Mouse (Mus musculus) erythroblast, adult 5-6 weeks (primary cell): Measurements from ENCODE around the gene Ubl4a. TPM values are rescaled to one million over a fixed set of nuclear protein-coding genes. Genes with fewer than 3 reads are reported as not detected.

Experiments used
- total RNA-seq, 2 experiments: library from RNA; stranded (forward) in 1 of 2; stranded (reverse) in 1 of 2; fragments of 150-400 nt in 1 of 2; fragments of 200-764, 138-1000 nt in 1 of 2; gene quantifications; 2 replicates each; pipeline versions ENCODE4 v1.2.3 to v1.2.4; 2015 to 2017; ENCODE audit warnings: low replicate concordance in 2 of 2

The Ubl4a gene
- total RNA-seq, 2 experiments from 2014 or later: 3.4 to 4.0 TPM

Other genes with a start within 250 kb of the Ubl4a start
- not detected in 2 replicates for gene Opn1mw, start 245.8 kb downstream of the Ubl4a start, total RNA-seq (2015; ENCODE audit: low replicate concordance)
- not detected in 2 replicates for gene Opn1mw, start 245.8 kb downstream of the Ubl4a start, total RNA-seq (2017; ENCODE audit: low replicate concordance)
- gene Mecp2, start 237.9 kb downstream of the Ubl4a start, total RNA-seq (2015; ENCODE audit: low replicate concordance): 8.5 and 9.4 TPM in 2 replicates
- 7.2 and 11.4 TPM in 2 replicates for gene Mecp2, start 237.9 kb downstream of the Ubl4a start, total RNA-seq (2017; ENCODE audit: low replicate concordance)
- gene Tex28, start 205.4 kb downstream of the Ubl4a start, total RNA-seq (2015; ENCODE audit: low replicate concordance): not detected in 2 replicates
- gene Tex28, start 205.4 kb downstream of the Ubl4a start, total RNA-seq (2017; ENCODE audit: low replicate concordance): not detected in 2 replicates
- not detected in 2 replicates for gene Tktl1, start 196.0 kb downstream of the Ubl4a start, total RNA-seq (2015; ENCODE audit: low replicate concordance)
- gene Tktl1, start 196.0 kb downstream of the Ubl4a start, total RNA-seq (2017; ENCODE audit: low replicate concordance): not detected in 2 replicates
- 103 and 133 TPM in 2 replicates for gene Flna, start 123.4 kb downstream of the Ubl4a start, total RNA-seq (2015; ENCODE audit: low replicate concordance)
- gene Flna, start 123.4 kb downstream of the Ubl4a start, total RNA-seq (2017; ENCODE audit: low replicate concordance): 189 and 215 TPM in 2 replicates
- 26.3 and 29.0 TPM in 2 replicates for gene Emd, start 118.5 kb downstream of the Ubl4a start, total RNA-seq (2015; ENCODE audit: low replicate concordance)
- gene Emd, start 118.5 kb downstream of the Ubl4a start, total RNA-seq (2017; ENCODE audit: low replicate concordance): 5.7 and 25.5 TPM in 2 replicates
- 743 and 770 TPM in 2 replicates for gene Rpl10, start 102.4 kb downstream of the Ubl4a start, total RNA-seq (2015; ENCODE audit: low replicate concordance)
- gene Rpl10, start 102.4 kb downstream of the Ubl4a start, total RNA-seq (2017; ENCODE audit: low replicate concordance): 310 and 397 TPM in 2 replicates
- gene Taz, start 91.3 kb downstream of the Ubl4a start, total RNA-seq (2015; ENCODE audit: low replicate concordance): 11.5 and 29.0 TPM in 2 replicates
- gene Taz, start 91.3 kb downstream of the Ubl4a start, total RNA-seq (2017; ENCODE audit: low replicate concordance): 7.2 and 24.5 TPM in 2 replicates
- 27.9 and 29.0 TPM in 2 replicates for gene Dnase1l1, start 90.9 kb downstream of the Ubl4a start, total RNA-seq (2015; ENCODE audit: low replicate concordance)
- 17.3 and 29.3 TPM in 2 replicates for gene Dnase1l1, start 90.9 kb downstream of the Ubl4a start, total RNA-seq (2017; ENCODE audit: low replicate concordance)
- 144 and 155 TPM in 2 replicates for gene Atp6ap1, start 76.1 kb downstream of the Ubl4a start, total RNA-seq (2015; ENCODE audit: low replicate concordance)
- gene Atp6ap1, start 76.1 kb downstream of the Ubl4a start, total RNA-seq (2017; ENCODE audit: low replicate concordance): 143 and 265 TPM in 2 replicates
- gene Gdi1, start 68.2 kb downstream of the Ubl4a start, total RNA-seq (2015; ENCODE audit: low replicate concordance): 139 and 145 TPM in 2 replicates
- 60.1 and 128 TPM in 2 replicates for gene Gdi1, start 68.2 kb downstream of the Ubl4a start, total RNA-seq (2017; ENCODE audit: low replicate concordance)
- gene Fam50a, start 60.2 kb downstream of the Ubl4a start, total RNA-seq (2015; ENCODE audit: low replicate concordance): 16.9 and 18.8 TPM in 2 replicates
- gene Fam50a, start 60.2 kb downstream of the Ubl4a start, total RNA-seq (2017; ENCODE audit: low replicate concordance): 6.1 and 36.1 TPM in 2 replicates
- gene Plxna3, start 44.2 kb downstream of the Ubl4a start, total RNA-seq (2015; ENCODE audit: low replicate concordance): 0.42 TPM in 1 of 2 replicates, not detected in the other
- 0.34 and 2.6 TPM in 2 replicates for gene Plxna3, start 44.2 kb downstream of the Ubl4a start, total RNA-seq (2017; ENCODE audit: low replicate concordance)
- 4.2 and 10.9 TPM in 2 replicates for gene Lage3, start 19.6 kb downstream of the Ubl4a start, total RNA-seq (2015; ENCODE audit: low replicate concordance)
- gene Lage3, start 19.6 kb downstream of the Ubl4a start, total RNA-seq (2017; ENCODE audit: low replicate concordance): 2.4 and 10.9 TPM in 2 replicates
- 1.9 and 2.1 TPM in 2 replicates for gene Slc10a3, start 131 bp upstream of the Ubl4a start, total RNA-seq (2015; ENCODE audit: low replicate concordance)
- gene Slc10a3, start 131 bp upstream of the Ubl4a start, total RNA-seq (2017; ENCODE audit: low replicate concordance): 1.8 and 3.0 TPM in 2 replicates
- gene Fam3a, start 20.1 kb upstream of the Ubl4a start, total RNA-seq (2015; ENCODE audit: low replicate concordance): 3.7 and 9.4 TPM in 2 replicates
- gene Fam3a, start 20.1 kb upstream of the Ubl4a start, total RNA-seq (2017; ENCODE audit: low replicate concordance): 4.0 and 8.8 TPM in 2 replicates
- gene Ikbkg, start 20.1 kb upstream of the Ubl4a start, total RNA-seq (2015; ENCODE audit: low replicate concordance): 5.2 and 14.0 TPM in 2 replicates
- 19.8 and 36.4 TPM in 2 replicates for gene Ikbkg, start 20.1 kb upstream of the Ubl4a start, total RNA-seq (2017; ENCODE audit: low replicate concordance)
- 89.3 and 104 TPM in 2 replicates for gene G6pdx, start 56.0 kb upstream of the Ubl4a start, total RNA-seq (2015; ENCODE audit: low replicate concordance)
- 46.4 and 58.4 TPM in 2 replicates for gene G6pdx, start 56.0 kb upstream of the Ubl4a start, total RNA-seq (2017; ENCODE audit: low replicate concordance)
- not detected in 2 replicates for gene Gm6880, start 108.2 kb upstream of the Ubl4a start, total RNA-seq (2015; ENCODE audit: low replicate concordance)
- gene Gm6880, start 108.2 kb upstream of the Ubl4a start, total RNA-seq (2017; ENCODE audit: low replicate concordance): not detected in 2 replicates
- not detected in 2 replicates for gene Olfr1326-ps1, start 201.7 kb upstream of the Ubl4a start, total RNA-seq (2015; ENCODE audit: low replicate concordance)
- not detected in 2 replicates for gene Olfr1326-ps1, start 201.7 kb upstream of the Ubl4a start, total RNA-seq (2017; ENCODE audit: low replicate concordance)
- gene Olfr1325, start 219.5 kb upstream of the Ubl4a start, total RNA-seq (2015; ENCODE audit: low replicate concordance): not detected in 2 replicates
- not detected in 2 replicates for gene Olfr1325, start 219.5 kb upstream of the Ubl4a start, total RNA-seq (2017; ENCODE audit: low replicate concordance)